Mouse (Mus musculus) C2C12 (cell line): ENCODE results near the gene Ccdc146. TPM values are rescaled to one million over a fixed set of nuclear protein-coding genes. Genes with fewer than 3 reads are reported as not detected.

Experiments
- H3K27me3 ChIP-seq: one replicate; pipeline ENCODE4 v1.6.1; 2011; ENCODE audit not compliant: control insufficient read depth, insufficient read depth, insufficient read length
- H3K36me3 ChIP-seq: one replicate; pipeline ENCODE4 v1.6.1; 2011; ENCODE audit not compliant: control insufficient read depth, insufficient read depth
- H3K4me3 ChIP-seq: one replicate; pipeline ENCODE4 v1.5.1; 2011; ENCODE audit warnings: mild to moderate bottlenecking, control low read depth; ENCODE audit not compliant: poor library complexity, insufficient read depth, severe bottlenecking
- H3K79me2 ChIP-seq: one replicate; pipeline ENCODE4 v1.6.1; 2011; ENCODE audit not compliant: control insufficient read depth, insufficient read depth
- H3K79me3 ChIP-seq: one replicate; pipeline ENCODE4 v1.6.1; 2011; ENCODE audit warnings: low read depth, control low read depth
- H3ac ChIP-seq: one replicate; pipeline ENCODE3; 2011; ENCODE audit warnings: low read depth; ENCODE audit not compliant: control insufficient read depth, insufficient read length
- CEBPB ChIP-seq: IDR thresholded peaks from one replicate; pipeline ENCODE4 v1.6.1; 2011; ENCODE audit warnings: low read depth, mild to moderate bottlenecking, control low read depth, moderate library complexity
- CTCF ChIP-seq: IDR thresholded peaks from one replicate; pipeline ENCODE4 v1.5.1; 2011; ENCODE audit not compliant: control insufficient read depth, insufficient read depth, insufficient read length
- FOSL1 ChIP-seq: IDR thresholded peaks from one replicate; pipeline ENCODE4 v1.8.0; 2011; ENCODE audit warnings: mild to moderate bottlenecking, low read length; ENCODE audit not compliant: poor library complexity, insufficient read depth, severe bottlenecking
- MAX ChIP-seq: IDR thresholded peaks from one replicate; pipeline ENCODE4 v1.6.1; 2011; ENCODE audit warnings: mild to moderate bottlenecking, control low read depth
- MYOD1 ChIP-seq: IDR thresholded peaks from one replicate; pipeline ENCODE4 v1.6.1; 2011; ENCODE audit warnings: low read depth; ENCODE audit not compliant: control insufficient read depth, insufficient read length
- MYOG ChIP-seq: IDR thresholded peaks from one replicate; pipeline ENCODE4 v1.6.1; 2011; ENCODE audit not compliant: control insufficient read depth, insufficient read length; ENCODE audit errors: extremely low read depth
- USF1 ChIP-seq: IDR thresholded peaks from one replicate; pipeline ENCODE4 v1.6.1; 2011; ENCODE audit warnings: low read depth, mild to moderate bottlenecking, control low read depth, moderate library complexity
- polyA plus RNA-seq: library from polyadenylated mRNA; unstranded; fragments of >200 nt; fragmentation: generic; extraction: Trizol; gene quantifications from one replicate; pipeline ENCODE4 v1.2.1, GENCODE M21; 2012; ENCODE audit warnings: missing spikeins

Ccdc146 gene
- polyA plus RNA-seq, 1 experiment: not detected

- Histone ChIP-seq H3K36me3 (peaks cover 19% of the 10 kb centered on the region), H3ac (no peak overlapping the region), H3K79me3 (no peaks in the 10 kb centered on the region), H3K79me2 (no peaks in the 10 kb centered on the region), H3K27me3 (no peaks in the 10 kb centered on the region), H3K4me3 (no peak overlapping the region)
- TF ChIP-seq FOSL1: no peak
- no peak for TF ChIP-seq MYOD1
- no peak for TF ChIP-seq MAX
- no peak for TF ChIP-seq CEBPB
- no peak for TF ChIP-seq USF1
- TF ChIP-seq CTCF: no peak
- no peak for TF ChIP-seq MYOG
Measured at GRCm38 (mm10) chr5:21438428-21438827, 14.0 kb upstream of the Ccdc146 start.

- no peaks in the 10 kb centered on the region for H3K79me2 ChIP-seq
- no peaks in the 10 kb centered on the region for H3K79me3 ChIP-seq
- no peak overlapping the region for H3K4me3 ChIP-seq
- H3K27me3 ChIP-seq: no peaks in the 10 kb centered on the region
- H3ac ChIP-seq: no peak overlapping the region
- TF ChIP-seq MAX (no peak), FOSL1 (no peak), CEBPB (no peak), MYOG (no peak), CTCF (no peak), MYOD1 (no peak), USF1 (no peak)
- peaks cover 8% of the 10 kb centered on the region for H3K36me3 ChIP-seq
Measured at GRCm38 (mm10) chr5:21436471-21436975, 12.0 kb upstream of the Ccdc146 start.

- no peaks in the 10 kb centered on the region for H3K79me2 ChIP-seq
- no peaks in the 10 kb centered on the region for H3K27me3 ChIP-seq
- no peak for TF ChIP-seq FOSL1
- no peak for TF ChIP-seq USF1
- TF ChIP-seq CEBPB: no peak
- no peak for TF ChIP-seq MYOD1
- no peak for TF ChIP-seq MYOG
- TF ChIP-seq MAX: no peak
- no peak for TF ChIP-seq CTCF
- no peak overlapping the region for H3ac ChIP-seq
- peaks cover 10% of the 10 kb centered on the region for H3K36me3 ChIP-seq
- H3K79me3 ChIP-seq: no peaks in the 10 kb centered on the region
- H3K4me3 ChIP-seq: no peak overlapping the region
Measured at GRCm38 (mm10) chr5:21434148-21434929, 9.9 kb upstream of the Ccdc146 start.

DNA sequence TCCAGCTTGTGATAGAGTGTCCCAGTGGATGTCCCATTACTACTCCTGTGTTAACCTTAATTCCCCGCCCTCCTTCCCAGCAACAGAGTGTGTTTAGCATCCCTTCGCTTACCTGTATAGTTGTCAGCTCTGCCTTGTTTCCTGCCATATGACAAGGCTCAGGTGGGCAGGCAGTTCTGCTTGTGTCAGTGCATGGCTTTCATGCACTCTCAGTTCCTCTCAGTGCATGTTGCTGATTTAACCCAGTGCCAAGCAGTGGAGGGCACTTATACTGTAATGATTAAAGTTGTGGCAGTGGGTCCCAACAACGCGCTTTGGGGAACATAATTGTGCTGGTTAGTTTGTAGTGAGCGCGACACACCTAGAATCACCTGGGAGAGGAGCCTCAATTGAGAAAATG, 2.2 kb upstream of the Ccdc146 start:
- Histone ChIP-seq H3K79me2 (peaks cover 23% of the 10 kb centered on the region), H3K27me3 (no peaks in the 10 kb centered on the region), H3K36me3 (peaks cover 6% of the 10 kb centered on the region), H3K79me3 (peaks cover 6% of the 10 kb centered on the region), H3ac (no peak overlapping the region), H3K4me3 (no peak overlapping the region)
- TF ChIP-seq FOSL1 (no peak), USF1 (no peak), CEBPB (no peak), CTCF (no peak), MYOG (no peak), MAX (no peak)

- TF ChIP-seq MAX: no peak
- TF ChIP-seq MYOD1: no peak
- no peak for TF ChIP-seq USF1
- no peak for TF ChIP-seq CEBPB
- Histone ChIP-seq H3K79me3 (no peaks in the 10 kb centered on the region), H3K36me3 (no peaks in the 10 kb centered on the region), H3K4me3 (no peak overlapping the region), H3ac (no peak overlapping the region), H3K79me2 (peaks cover 3% of the 10 kb centered on the region), H3K27me3 (no peaks in the 10 kb centered on the region)
Measured at GRCm38 (mm10) chr5:21420609-21421008, 3.9 kb downstream of the Ccdc146 start.

- Histone ChIP-seq H3K79me3 (no peaks in the 10 kb centered on the region), H3K4me3 (no peak overlapping the region), H3K36me3 (no peaks in the 10 kb centered on the region), H3K79me2 (no peaks in the 10 kb centered on the region), H3K27me3 (no peaks in the 10 kb centered on the region), H3ac (no peak overlapping the region)
- no peak for TF ChIP-seq USF1
- TF ChIP-seq MYOD1: no peak
- TF ChIP-seq MAX: no peak
- TF ChIP-seq MYOG: no peak
- TF ChIP-seq CEBPB: no peak
- TF ChIP-seq CTCF: no peak
- TF ChIP-seq FOSL1: no peak
Measured at GRCm38 (mm10) chr5:21418613-21419012, 5.9 kb downstream of the Ccdc146 start.
